Mouse (Mus musculus) adipocyte (in vitro differentiated cells): ENCODE data around the gene Apoe.
"Not testable (repeated sequence)": the region's sequence is repeated elsewhere in the genome, so short reads cannot be mapped to it uniquely, and the experiment has no call there.

Experiments used
- DNase-seq: peaks from one replicate; pipeline ENCODE4 v3.0.0-alpha.2; 2016; ENCODE audit warnings: low spot score

The Apoe gene

DNA sequence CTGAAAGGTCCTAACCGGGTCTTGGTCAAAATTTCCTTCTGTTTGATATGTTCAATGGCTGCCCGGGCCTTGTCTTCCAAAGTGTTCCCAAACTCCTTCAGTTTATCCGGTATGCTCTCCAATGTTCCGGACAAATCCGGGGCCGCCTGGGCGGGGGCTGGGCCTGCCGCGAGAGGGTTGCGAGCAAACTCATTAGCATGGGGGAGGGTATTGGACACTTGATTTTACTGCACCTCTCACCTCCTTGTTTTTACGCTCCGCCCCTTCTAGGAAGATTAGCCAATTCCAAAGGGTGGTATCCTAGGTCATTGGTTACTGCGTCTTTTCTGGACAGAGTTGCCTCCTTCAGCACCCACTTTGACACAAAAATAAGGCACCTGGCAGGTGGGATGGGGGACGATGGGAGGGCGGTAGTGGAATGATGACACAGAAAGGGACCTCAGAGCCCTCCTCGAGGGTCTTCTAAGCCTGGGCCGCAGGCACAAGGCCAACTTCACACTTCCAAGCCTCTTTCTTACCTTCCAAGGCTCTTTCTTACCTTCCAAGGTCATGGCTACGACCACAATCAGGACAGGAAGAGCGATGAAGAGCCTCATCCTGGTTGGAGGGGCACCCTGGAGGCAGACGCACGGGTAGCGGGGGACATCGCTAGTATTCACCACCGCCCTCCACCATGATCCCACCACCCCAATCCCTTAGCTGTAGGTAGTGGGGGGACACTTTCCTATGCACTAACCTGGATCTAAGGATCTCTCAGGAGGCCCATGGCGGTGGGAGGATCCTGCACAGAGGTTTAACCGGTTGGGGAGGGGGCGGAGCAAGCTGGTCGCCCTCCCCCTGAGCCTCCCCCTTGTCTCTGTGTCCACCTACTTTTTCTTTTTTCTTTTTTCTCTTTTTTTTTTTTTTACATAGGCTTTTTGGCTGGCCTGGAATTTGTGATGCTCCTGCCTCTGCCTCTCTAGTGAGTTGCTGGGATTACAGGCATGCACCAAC, 6.8 kb downstream of the Apoe start, which contains the start of gene Apoc1:
Gene Apoc1 (minus strand): TSS at position 788 of the 993 bp plus-strand sequence.
- peak; percentile 49 for DNase-seq

DNA sequence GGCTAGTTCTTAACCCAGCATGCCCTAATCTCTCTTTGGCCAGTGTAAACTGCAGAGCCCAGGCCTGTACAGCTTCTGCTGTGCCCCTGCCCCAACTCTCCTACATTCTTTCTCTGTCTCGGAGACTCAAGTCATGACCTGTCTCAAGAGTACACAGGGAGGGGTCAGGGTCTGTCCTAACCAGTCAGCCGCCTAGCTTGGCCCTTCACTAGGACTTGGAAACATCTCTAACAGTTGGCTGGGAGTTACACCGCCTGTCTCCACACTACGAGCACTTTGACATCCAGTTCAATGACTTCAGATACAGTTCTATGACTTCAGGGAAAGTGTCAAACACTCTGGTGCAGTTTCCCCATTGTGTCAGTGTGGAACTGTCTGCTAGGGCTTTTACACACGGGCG, 7.6 kb downstream of the Apoe start:
- DNase-seq = peak; percentile 78

DNA sequence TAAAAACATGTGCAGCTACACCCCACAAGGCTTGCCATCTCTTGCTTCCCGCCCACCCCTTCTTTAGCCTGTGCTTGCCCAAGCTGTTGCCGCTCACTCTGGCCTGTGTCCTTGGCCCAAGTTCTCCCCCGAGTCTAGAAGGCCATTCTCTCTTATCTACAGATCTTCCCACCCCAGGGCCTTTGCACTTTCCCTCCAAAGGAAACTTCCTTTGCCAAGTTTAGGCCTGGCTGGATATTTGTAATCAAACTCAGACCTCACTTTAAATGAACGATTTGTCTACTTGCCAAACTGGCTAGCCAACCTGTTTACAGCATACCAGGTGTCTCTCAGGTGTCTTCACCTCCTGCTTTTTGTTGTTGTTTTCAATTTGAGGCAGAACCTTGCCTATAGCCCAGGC, 8.1 kb downstream of the Apoe start:
- no peak for DNase-seq

DNA sequence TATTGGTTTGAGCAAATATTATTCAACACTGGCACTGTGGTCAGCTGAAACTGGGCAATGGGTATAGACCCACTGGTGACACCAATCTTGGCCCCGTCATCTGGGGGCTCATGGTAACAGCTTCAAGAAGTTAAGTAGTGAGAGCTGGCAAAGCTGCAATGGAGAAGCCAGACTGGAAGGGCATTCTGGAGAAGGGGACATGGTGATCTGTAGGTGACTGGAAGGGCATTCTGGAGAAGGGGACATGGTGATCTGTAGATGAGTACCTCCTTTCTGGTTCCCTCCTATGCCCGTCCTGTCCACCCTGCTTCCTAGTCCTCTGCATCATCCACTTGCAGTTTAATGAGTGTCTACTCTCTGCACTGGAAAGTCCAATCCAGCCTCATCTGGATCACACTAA, 10.4 kb downstream of the Apoe start:
- DNase-seq = no peak

DNA sequence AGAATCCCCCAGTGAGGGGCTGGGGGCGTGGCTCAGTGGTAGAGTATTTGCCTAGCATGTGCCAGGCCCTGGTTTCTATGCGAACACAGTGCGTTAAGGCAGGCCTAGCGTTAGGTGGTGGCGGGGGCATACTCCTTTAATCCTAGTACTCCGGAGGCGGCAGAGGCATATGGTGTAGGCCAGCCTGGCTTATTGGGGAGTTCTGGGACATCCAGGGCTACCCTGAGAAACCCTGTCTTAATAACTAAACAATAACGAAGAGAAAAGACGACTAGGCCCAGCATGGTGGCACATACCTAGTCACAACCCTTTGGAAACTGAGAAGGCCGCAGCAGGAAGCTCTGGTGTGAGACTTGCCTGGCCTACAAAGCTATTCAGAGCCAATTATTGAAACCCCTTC, 10.9 kb downstream of the Apoe start:
- no peak for DNase-seq

DNA sequence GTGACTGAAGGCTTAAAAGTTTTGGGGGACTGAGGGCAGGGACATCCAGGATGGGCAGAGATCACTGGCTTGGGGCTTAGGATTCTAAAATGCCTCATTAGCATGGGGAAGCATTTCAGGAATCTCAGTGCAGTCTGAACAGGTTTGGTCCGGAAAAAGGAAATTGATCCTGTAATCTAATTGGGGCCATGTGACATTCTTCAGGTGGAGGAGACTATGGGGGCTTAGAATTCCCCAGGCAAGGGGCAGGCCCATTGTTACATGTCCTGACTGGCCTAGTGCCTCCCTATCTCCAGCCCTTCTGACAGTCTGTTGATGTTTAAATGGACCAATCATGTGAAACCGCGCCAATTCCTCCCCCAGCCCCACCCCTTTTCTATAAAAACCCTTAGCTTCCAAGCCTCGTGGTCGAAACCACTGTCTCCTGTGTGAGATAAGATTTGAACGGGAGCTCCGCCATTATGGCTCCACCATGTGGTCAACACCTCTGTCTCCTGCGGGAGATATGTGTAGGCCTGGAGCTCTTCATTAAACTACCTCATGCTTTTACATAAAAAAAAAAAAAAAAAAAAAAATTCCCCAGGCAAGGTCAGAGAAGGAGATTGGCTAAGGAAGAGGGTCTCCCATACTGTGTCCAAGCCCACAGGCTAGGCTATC, 11.9 kb downstream of the Apoe start:
- DNase-seq = not testable (repeated sequence)

DNA sequence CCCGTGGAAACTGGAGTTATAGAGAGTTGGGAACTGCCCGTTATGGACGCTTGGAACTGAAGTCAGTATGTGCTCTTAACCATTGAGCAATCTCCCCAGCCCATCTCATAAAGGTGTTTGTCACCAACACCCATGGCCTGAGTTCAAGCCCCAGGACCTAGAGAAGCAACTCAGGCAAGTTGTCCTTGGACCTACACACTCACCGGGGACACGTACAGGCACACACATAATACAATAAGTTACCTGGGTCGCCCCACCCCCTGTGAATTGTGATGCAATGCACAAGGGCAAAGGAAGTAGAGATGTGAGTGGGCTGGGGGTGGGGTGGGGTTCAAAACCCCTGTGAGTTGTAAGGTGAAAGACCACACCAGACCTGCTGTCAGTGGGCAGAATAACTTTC, 12.5 kb downstream of the Apoe start:
- DNase-seq = no peak

DNA sequence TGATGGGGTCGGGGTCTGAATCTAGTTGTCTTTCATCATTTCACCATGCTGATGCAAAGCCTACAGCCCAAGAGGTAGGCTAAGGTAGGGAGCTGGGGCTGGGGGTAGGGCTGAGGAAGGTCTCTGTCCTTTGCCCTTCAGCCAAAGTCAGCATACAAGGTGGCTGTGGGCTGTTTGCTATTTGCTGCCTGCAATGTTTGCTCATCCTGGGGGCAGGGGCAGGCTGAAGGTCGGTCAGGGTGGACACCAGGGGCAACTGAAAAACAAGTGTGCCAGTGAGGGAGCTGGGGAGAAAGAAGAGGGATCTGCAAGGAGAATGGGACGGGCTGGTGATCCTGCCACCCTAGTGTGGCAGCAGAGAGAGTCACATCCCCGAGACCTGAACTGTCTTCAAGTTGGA, 13.6 kb downstream of the Apoe start:
- no peak for DNase-seq

DNA sequence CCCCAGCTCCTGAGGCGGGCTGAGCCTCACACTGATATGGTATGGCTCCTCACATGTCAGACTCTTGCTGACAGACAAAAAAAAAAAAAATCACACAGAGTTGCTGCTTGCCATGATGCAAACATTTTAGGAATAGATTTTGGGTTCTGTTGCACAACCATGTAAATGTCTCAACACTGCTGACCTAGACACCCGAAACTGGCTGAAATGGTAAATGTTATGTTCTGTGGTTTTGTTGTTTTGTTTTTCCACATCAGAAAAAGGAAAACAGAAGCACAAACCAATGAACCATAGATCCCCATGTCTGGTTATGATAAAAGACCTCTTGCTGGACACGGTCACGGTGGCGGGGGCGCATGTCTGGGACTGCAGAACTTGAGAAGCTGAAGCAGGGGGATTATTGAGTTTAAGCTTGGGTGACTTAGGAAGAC, 15.2 kb downstream of the Apoe start:
- peak; percentile 57 for DNase-seq

DNA sequence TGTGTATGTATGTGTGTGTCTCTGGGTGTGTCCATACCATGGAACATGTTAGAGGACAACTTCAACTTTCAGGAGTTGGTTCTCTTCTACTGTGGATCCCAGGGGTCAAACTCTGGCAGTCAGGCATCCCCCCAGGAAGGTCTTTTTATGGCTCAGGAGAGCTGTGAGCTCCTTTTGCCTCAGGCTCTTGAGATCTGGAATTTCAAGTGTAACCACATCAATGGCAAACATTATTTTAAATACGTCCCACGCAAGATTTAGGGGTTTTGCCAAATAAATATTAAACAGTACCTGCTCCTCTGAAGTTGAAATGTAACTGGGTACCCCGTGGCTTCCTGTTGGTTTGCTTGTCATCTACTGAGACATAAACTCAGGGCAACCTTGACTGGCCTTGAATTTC, 16.0 kb downstream of the Apoe start:
- no peak for DNase-seq

GRCm38 (mm10) chr7:19681202-19681694, 17.7 kb downstream of the Apoe start, which contains the start of the genes Gm44805 and Apoc4:
Gm44805 (minus strand) TSS chr7:19681423.
Apoc4 (minus strand) TSS chr7:19681479.
- no peak for DNase-seq

- no peak for DNase-seq
Measured at GRCm38 (mm10) chr7:19680702-19681101, 18.3 kb downstream of the Apoe start.

- DNase-seq = no peak
Measured at GRCm38 (mm10) chr7:19678901-19679300, 20.1 kb downstream of the Apoe start.

- DNase-seq = no peak
Measured at GRCm38 (mm10) chr7:19677872-19678271, 21.1 kb downstream of the Apoe start, which contains the start of gene Apoc2. Apoc2 (minus strand) TSS chr7:19677941.

DNA sequence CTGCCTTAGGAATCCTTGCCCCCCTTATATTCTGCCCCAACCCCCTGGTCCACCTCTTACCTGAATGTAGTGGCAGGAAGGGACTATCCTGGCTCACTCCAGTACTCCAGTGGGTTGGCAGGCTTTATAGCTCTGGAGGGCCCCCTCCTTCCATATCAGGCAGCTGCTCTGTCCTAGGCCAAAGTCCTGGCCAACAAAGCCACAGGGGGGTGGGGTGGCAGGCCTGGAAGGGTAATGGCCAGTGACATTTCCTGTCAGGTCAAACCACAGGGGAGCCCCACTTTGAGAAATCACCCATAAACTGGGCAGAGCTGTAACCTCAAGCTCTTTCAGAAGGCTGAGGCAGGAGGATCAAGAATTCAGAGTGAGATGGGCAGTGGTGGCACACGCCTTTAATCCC, 22.3 kb downstream of the Apoe start:
- no peak for DNase-seq

- peak; percentile 43 for DNase-seq
Measured at GRCm38 (mm10) chr7:19675824-19676223, 23.2 kb downstream of the Apoe start.

GRCm38 (mm10) chr7:19673083-19673699, 25.8 kb downstream of the Apoe start:
- no peak for DNase-seq

DNA sequence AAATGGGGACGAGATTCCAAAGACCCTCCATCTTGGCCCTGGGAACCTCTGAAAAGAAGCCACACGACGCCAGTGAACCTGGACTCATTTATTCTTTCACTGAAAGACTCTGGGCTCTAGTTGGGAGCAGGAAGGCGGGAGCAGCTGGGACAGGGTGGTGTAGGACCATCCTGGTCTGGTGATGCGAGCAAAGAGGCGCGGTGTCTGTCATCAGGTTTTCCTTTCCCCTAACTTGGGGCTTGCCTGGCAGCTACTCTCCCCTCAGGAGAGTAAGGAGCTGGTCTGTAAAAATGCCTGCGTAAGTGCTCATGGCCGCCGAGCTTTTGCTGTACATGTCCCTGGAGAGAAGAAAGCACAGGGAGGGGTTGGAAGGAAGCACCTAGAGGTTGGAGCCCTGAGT, 27.5 kb downstream of the Apoe start:
- DNase-seq = no peak

GRCm38 (mm10) chr7:19668947-19669721, 29.9 kb downstream of the Apoe start:
- peak; percentile 97 for DNase-seq

DNA sequence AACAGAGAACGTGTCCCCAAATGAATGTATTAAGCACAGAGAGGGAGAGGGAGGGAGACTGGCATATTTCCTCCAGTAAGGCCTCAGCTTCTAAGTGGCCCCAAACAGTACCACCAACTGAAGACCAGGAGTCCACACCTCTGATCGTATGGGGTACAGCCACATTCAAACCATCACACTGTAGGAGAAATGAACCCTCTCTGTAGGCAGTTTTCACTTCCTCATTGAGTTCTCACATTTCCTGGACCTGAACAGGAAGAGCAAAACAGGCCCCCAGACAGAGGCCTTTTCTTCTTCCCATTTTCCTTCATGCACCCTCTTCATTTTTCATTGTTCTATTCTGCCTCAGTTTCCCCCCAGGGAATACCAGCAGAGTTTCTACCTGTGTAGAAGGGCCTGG, 31.6 kb downstream of the Apoe start:
- DNase-seq = no peak

- DNase-seq = peak; percentile 14
Measured at GRCm38 (mm10) chr7:19666750-19667149, 32.2 kb downstream of the Apoe start.
